Mouse (Mus musculus): Measurements from ENCODE around the gene Ddit4. TPM values are rescaled to one million over a fixed set of nuclear protein-coding genes. Genes with fewer than 3 reads are reported as not detected.

Gene Ddit4
- polyA plus RNA-seq (2017; shearing (Covaris generic)), result 100 to 1,000 TPM in 1 of 2 experiments, 10 to 100 TPM in 1; 48.2 to 123 TPM

GRCm38 (mm10) chr10:59951211-59952151 is at the start of gene Ddit4:
TSS of gene Ddit4 (minus strand) at chr10:59951834.

Other genes starting within 250 kb of the Ddit4 start
- 10 to 100 TPM; 34.4 to 54.5 TPM for gene Micu1, start 249.4 kb downstream of the Ddit4 start, polyA plus RNA-seq (2017; shearing (Covaris generic))
- 10 to 100 TPM; 14.6 to 15.5 TPM for gene Dnajb12, start 72.3 kb downstream of the Ddit4 start, polyA plus RNA-seq (2017; shearing (Covaris generic))
- 10 to 100 TPM; 42.8 to 45.1 TPM for gene Ascc1, start 51.0 kb upstream of the Ddit4 start, polyA plus RNA-seq (2017; shearing (Covaris generic))
- gene Anapc16, start 51.3 kb upstream of the Ddit4 start, polyA plus RNA-seq (2017; shearing (Covaris generic)), result 100 to 1,000 TPM in 1 of 2 experiments, 10 to 100 TPM in 1; 97.1 to 170 TPM
- 1 to 10 TPM; 2.8 to 6.0 TPM for gene Spock2, start 154.4 kb upstream of the Ddit4 start, polyA plus RNA-seq (2017; shearing (Covaris generic))